Mouse (Mus musculus): ENCODE results near the gene Klc2. TPM values are rescaled to one million over a fixed set of nuclear protein-coding genes. Genes with fewer than 3 reads are reported as not detected.

Gene Klc2
- polyA plus RNA-seq, 1 experiment, result 234 TPM

DNA sequence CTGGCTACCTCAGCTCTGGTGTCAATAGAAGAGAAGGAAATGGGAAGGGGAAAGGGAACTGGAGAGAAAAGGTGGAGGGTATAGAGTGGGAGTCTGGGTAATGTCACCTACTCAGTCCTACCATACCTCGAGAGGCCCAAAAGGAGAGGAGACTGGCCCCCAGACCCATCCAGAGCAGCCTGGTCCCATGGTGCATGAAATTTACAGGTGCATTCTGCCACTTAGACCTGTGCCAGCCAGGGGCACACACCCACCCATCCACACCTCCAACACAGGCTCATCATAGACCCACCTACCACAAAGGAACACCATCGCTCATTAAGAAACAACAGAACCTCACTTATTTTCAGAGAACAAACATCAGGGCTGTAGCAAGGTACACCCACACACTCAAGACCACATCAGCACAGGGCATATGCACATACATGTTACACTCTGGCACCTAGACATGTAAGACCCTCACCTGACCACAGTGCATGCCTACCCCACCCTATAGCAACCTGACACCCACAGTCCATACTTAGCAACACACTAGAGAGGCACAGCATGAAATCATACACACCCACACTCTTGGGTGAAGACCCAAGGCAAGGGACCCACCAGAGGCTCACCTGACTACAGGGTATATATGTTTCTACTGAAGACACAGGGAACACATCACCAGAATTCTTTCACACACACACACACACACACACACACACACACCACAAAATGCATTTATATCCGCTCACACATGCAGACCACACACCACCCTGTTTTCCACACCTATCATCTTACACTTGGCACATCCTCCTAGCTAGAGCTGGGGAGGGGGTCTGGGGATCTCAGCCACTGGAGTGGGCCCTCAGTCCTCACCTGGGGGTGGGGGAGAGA, 34.2 kb downstream of the Klc2 start:
- TF ChIP-seq POLR2A (IDR thresholded peaks at IDR 0.05; ENCODE audit: extremely low read depth, insufficient read depth, low read length), result no peak; the same call in 1 of the 2 replicates
- no peak for TF ChIP-seq CTCF (IDR thresholded peaks at IDR 0.05; ENCODE audit: extremely low read depth, insufficient read depth, low read length)
- Histone ChIP-seq H3K4me1 (ENCODE audit: control insufficient read depth, insufficient read depth, low read length) (no peaks in the 10 kb centered on the region), H3K4me3 (ENCODE audit: insufficient read depth, low read length) (peak overlapping the region; percentile 99), H3K27ac (ENCODE audit: insufficient read depth, low read length) (peak overlapping the region; percentile 98)

- no peak for TF ChIP-seq CTCF (IDR thresholded peaks at IDR 0.05; ENCODE audit: extremely low read depth, insufficient read depth, low read length)
- TF ChIP-seq POLR2A (IDR thresholded peaks at IDR 0.05; ENCODE audit: extremely low read depth, insufficient read depth, low read length), result no peak
- Histone ChIP-seq H3K4me3 (ENCODE audit: insufficient read depth, low read length) (peak overlapping the region; percentile 25), H3K4me1 (ENCODE audit: control insufficient read depth, insufficient read depth, low read length) (no peaks in the 10 kb centered on the region), H3K27ac (ENCODE audit: insufficient read depth, low read length) (no peak overlapping the region)
Measured at GRCm38 (mm10) chr19:5082596-5082995, 35.8 kb downstream of the Klc2 start.

- TF ChIP-seq CTCF (IDR thresholded peaks at IDR 0.05; ENCODE audit: extremely low read depth, insufficient read depth, low read length) (no peak), POLR2A (IDR thresholded peaks at IDR 0.05; ENCODE audit: extremely low read depth, insufficient read depth, low read length) (no peak)
- Histone ChIP-seq H3K4me1 (ENCODE audit: control insufficient read depth, insufficient read depth, low read length) (no peaks in the 10 kb centered on the region), H3K27ac (ENCODE audit: insufficient read depth, low read length) (no peak overlapping the region), H3K4me3 (ENCODE audit: insufficient read depth, low read length) (peak overlapping the region; percentile 25; the same call in 1 of the 2 replicates)
Measured at GRCm38 (mm10) chr19:5082005-5082404, 36.4 kb downstream of the Klc2 start.

DNA sequence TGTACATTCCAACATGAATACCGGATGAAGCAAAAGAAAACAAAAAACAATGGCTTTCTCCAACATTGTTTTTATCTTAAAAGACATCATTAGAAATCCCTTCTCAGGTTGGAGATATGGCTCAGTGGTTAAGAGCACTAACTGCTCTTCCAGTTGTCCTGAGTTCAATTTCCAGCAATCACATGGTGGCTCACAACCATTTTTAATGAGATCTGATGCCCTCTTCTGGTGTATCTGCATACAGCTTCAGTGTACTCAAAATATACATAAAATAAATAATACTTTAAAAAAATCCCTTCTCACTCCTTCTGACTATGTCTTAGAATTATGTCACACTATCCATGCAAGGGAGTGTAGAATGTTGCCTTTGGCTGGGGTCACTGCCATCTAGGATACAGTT, 39.1 kb downstream of the Klc2 start:
- Histone ChIP-seq H3K4me1 (ENCODE audit: control insufficient read depth, insufficient read depth, low read length) (no peaks in the 10 kb centered on the region), H3K4me3 (ENCODE audit: insufficient read depth, low read length) (no peak overlapping the region), H3K27ac (ENCODE audit: insufficient read depth, low read length) (no peak overlapping the region)
- TF ChIP-seq POLR2A (IDR thresholded peaks at IDR 0.05; ENCODE audit: extremely low read depth, insufficient read depth, low read length) (no peak), CTCF (IDR thresholded peaks at IDR 0.05; ENCODE audit: extremely low read depth, insufficient read depth, low read length) (no peak)

DNA sequence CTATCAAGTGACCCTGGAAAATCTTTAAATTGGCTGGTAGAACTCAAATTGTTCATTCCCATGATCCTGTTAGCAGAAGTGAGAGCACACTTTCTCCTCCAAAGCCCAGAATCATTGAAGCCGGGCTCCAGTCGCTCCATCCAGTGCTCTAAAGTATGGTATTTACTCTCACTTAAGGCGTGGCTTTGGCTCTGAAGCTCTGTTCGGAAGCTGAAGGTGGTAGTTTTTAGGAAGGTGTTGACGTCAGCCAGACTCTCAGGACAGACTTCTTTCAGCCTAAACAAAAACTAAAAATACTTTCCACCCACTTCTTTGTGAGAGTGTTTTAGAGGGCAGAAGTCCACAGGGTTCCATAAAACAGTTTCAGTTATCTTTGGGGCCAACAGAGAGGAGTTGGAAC, 44.8 kb downstream of the Klc2 start:
- Histone ChIP-seq H3K27ac (ENCODE audit: insufficient read depth, low read length) (no peak overlapping the region), H3K4me1 (ENCODE audit: control insufficient read depth, insufficient read depth, low read length) (no peaks in the 10 kb centered on the region), H3K4me3 (ENCODE audit: insufficient read depth, low read length) (no peak overlapping the region)
- no peak for TF ChIP-seq CTCF (IDR thresholded peaks at IDR 0.05; ENCODE audit: extremely low read depth, insufficient read depth, low read length)
- no peak for TF ChIP-seq POLR2A (IDR thresholded peaks at IDR 0.05; ENCODE audit: extremely low read depth, insufficient read depth, low read length)

- Histone ChIP-seq H3K4me3 (ENCODE audit: insufficient read depth, low read length) (no peak overlapping the region), H3K4me1 (ENCODE audit: control insufficient read depth, insufficient read depth, low read length) (no peaks in the 10 kb centered on the region), H3K27ac (ENCODE audit: insufficient read depth, low read length) (no peak overlapping the region)
- TF ChIP-seq POLR2A (IDR thresholded peaks at IDR 0.05; ENCODE audit: extremely low read depth, insufficient read depth, low read length) (no peak), CTCF (IDR thresholded peaks at IDR 0.05; ENCODE audit: extremely low read depth, insufficient read depth, low read length) (peak; percentile 51)
Measured at GRCm38 (mm10) chr19:5073028-5073427, 45.3 kb downstream of the Klc2 start.

GRCm38 (mm10) chr19:5072389-5073019, 45.9 kb downstream of the Klc2 start:
- peak overlapping the region; percentile 34 for H3K4me3 ChIP-seq (ENCODE audit: insufficient read depth, low read length)
- no peaks in the 10 kb centered on the region for H3K4me1 ChIP-seq (ENCODE audit: control insufficient read depth, insufficient read depth, low read length)
- TF ChIP-seq CTCF (IDR thresholded peaks at IDR 0.05; ENCODE audit: extremely low read depth, insufficient read depth, low read length) (no peak), POLR2A (IDR thresholded peaks at IDR 0.05; ENCODE audit: extremely low read depth, insufficient read depth, low read length) (no peak)
- H3K27ac ChIP-seq (ENCODE audit: insufficient read depth, low read length), result no peak overlapping the region

- H3K4me1 ChIP-seq (ENCODE audit: control insufficient read depth, insufficient read depth, low read length), result no peaks in the 10 kb centered on the region
- no peak overlapping the region for H3K27ac ChIP-seq (ENCODE audit: insufficient read depth, low read length)
- H3K4me3 ChIP-seq (ENCODE audit: insufficient read depth, low read length), result peak overlapping the region; percentile 34
- no peak for TF ChIP-seq POLR2A (IDR thresholded peaks at IDR 0.05; ENCODE audit: extremely low read depth, insufficient read depth, low read length)
- TF ChIP-seq CTCF (IDR thresholded peaks at IDR 0.05; ENCODE audit: extremely low read depth, insufficient read depth, low read length), result no peak
Measured at GRCm38 (mm10) chr19:5071545-5072369, 46.6 kb downstream of the Klc2 start.

GRCm38 (mm10) chr19:5071077-5071476, 47.3 kb downstream of the Klc2 start:
- Histone ChIP-seq H3K4me3 (ENCODE audit: insufficient read depth, low read length) (no peak overlapping the region; the same call in 1 of the 2 replicates), H3K27ac (ENCODE audit: insufficient read depth, low read length) (no peak overlapping the region), H3K4me1 (ENCODE audit: control insufficient read depth, insufficient read depth, low read length) (no peaks in the 10 kb centered on the region)
- TF ChIP-seq CTCF (IDR thresholded peaks at IDR 0.05; ENCODE audit: extremely low read depth, insufficient read depth, low read length), result no peak
- no peak for TF ChIP-seq POLR2A (IDR thresholded peaks at IDR 0.05; ENCODE audit: extremely low read depth, insufficient read depth, low read length)

Measured in cortical plate, adult 2 months (tissue).